Mouse (Mus musculus) heart, adult 18-20 months (tissue): ENCODE results near the gene Chuk. TPM values are rescaled to one million over a fixed set of nuclear protein-coding genes. Genes with fewer than 3 reads are reported as not detected.
"Not testable (repeated sequence)": the region's sequence is repeated elsewhere in the genome, so short reads cannot be mapped to it uniquely, and the experiment has no call there.

ENCODE experiments used
- DNase-seq, 2 experiments: peaks; one replicate each; pipeline ENCODE4 v3.0.0; 2021 to 2022; ENCODE audit warnings: mixed read lengths in 1 of 2
- long read RNA-seq, 2 experiments: library from polyadenylated mRNA; stranded (forward); transcript quantifications; one replicate each; pipeline ENCODE4 v2.0.0; 2021
- total RNA-seq, 2 experiments: library from RNA; stranded (reverse); gene quantifications; 2 replicates each; pipeline ENCODE4 v1.2.3; 2021

Gene Chuk
- 10 to 100 TPM; 25.8 to 28.0 TPM for total RNA-seq
- long read RNA-seq, experiment 1, transcript Chuk-201 (21 exons, 3,502 nt) = major isoform, 5 of 8 reads
- long read RNA-seq, experiment 1, partial matches to known transcripts = 1 of 8 reads
- long read RNA-seq, experiment 1, other reads (novel, unspliced or antisense) = 0 of 8 reads
- long read RNA-seq, experiment 2, partial matches to known transcripts = 1 of 6 reads
- long read RNA-seq, experiment 2, other reads (novel, unspliced or antisense) = 1 of 6 reads

DNA sequence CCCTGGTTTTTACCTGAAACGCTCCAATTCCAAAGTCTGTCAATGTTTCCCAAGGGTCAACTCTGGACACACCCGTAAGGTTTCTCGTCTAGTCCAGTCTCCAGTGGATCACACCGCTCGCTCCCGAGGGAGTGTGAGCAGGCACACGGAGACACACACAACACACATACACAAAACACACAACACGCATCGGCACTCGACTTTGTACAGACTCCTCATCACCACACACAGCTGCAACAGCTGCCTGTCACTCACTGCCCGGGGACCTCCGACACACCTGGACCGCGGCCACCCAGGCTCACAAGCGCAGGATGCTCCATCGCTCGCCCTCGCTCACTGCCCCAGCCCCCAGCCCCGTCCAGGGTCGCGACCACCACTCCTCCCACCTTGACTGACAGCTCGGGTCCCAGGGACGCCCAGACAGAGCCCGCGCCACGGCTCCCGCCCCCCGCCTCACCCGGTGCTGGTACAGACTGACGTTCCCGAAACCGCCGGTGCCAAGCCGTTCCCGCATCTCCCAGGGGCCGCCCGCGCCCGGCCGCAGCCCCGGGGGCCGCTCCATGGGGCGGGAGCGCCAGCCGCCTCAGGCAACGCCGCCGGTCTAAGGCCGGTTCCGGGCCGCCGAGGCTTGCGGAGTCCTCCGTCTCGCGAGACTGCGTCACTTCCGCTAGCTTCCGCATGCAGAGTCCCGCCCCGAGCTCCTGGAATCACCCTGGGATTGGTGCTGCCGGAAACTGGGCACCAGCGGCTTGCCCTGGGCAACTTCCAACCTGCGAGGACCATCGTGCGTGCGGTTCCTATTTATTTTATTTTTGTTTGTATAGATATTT is at the start of gene Chuk:
TSS of gene Chuk (minus strand) at position 650 of the 830 bp plus-strand sequence.
- DNase-seq = peak; percentile 97 to 98

DNA sequence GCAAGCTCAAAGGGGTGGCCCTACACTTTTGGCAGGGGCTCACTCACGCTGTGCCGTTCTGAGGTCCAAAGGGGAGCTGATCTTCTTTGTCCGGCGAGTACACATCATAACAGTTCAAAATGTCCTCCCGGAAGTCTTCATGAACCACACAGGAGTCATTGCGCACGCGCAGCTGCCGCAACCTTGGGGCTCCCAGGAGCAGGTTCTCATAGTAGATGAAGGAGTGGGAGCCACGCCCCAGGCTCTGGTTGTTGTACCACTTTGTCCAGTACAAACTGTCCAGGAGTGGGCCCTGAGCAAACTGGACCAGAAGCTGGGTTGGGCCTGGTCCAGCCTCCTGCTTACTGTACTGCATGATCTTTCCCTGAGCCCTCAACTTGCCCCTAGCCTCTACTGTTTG is 49.7 kb upstream of the Chuk start:
- no peak for DNase-seq

DNA sequence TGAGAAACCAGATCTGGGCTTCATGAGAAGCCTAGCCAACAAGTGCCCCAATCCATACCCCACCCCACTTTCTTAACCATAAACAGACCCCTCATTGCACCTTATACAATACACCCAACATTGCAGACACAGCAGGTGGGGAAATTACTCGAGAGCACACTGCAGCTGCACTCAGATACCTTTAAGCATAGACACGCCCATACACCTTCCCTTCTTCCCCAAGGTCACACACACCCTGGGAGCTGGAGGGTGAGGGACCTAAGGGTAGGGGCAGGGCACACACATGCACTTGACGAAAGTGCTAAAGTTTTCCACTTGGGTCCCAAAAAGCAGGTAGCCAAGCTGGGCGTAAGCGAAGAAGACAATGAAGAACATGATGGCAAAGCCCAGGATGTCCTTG is 46.5 kb upstream of the Chuk start:
- no peak for DNase-seq

DNA sequence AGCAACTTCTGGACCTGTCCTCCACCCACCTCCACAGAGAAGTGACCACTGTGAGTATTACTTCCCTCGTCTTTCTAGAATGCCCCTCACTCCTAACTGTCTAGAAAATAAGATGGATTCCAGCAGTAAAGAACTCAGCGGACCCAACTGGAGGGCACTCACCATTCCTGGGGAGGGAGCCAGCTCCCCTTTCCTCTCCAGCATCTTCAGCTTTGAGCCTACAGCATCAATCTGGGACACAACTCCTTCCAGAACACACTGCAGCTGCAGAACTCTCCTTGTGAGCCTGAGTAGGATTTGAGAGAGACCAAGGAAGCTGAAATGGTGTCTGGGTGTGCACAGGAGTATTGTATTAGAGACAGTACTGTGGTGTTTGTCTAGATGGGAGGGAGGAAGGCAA is 41.7 kb upstream of the Chuk start:
- DNase-seq = no peak

DNA sequence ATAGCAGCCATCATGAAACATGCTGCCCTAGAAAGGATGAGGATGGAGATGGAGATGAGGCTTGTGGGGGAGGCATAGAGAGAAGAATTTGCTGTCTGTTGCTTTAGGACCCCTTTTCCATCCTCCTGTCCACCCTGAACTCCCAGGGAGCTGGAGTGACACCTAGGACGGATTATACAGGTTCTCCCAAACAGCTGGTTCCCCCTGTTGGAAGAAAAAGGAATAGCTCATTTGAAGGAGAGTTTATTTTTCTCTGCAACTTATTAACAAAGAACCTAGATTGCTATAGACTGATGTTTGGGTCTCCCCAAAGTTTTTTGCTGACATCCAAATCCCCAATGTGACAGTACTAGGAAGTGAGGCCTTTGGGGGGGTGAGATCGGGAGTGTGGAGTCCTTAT is 41.1 kb upstream of the Chuk start:
- no peak for DNase-seq

DNA sequence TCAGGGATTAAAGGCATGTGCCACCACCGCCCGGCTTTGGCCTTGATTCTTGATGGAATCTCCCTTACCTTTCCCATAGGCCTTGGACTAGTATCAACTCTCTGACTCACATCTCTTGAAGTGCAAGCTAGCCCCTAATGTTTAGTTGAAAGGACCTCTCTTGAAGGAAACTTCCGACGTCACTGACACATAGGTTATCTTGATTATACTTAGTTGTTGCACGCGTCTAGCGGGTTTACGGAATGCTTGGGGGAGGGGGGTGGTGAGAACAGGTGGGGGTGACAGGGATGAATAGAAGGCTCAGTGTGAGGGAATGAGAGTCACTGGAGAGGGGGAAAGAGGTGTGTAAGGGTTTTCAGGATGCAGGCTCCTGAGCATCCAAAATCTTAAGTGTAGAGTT is 39.7 kb upstream of the Chuk start:
- DNase-seq = no peak

DNA sequence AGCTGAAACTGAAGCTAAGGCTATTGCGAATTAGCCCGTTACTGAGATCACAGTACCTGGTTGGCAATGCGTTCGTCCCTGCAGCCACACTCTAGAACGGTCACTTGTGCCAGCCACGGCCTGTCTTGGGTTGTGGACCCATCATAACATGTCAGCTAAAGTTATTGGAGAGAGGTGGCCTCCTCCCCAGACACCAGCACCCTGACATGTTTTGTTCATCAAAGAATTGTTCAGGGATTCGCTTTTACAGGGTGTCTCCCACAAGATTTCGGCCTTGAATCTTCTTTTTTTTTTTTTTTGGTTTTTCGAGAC is 39.2 kb upstream of the Chuk start:
- DNase-seq = no peak

DNA sequence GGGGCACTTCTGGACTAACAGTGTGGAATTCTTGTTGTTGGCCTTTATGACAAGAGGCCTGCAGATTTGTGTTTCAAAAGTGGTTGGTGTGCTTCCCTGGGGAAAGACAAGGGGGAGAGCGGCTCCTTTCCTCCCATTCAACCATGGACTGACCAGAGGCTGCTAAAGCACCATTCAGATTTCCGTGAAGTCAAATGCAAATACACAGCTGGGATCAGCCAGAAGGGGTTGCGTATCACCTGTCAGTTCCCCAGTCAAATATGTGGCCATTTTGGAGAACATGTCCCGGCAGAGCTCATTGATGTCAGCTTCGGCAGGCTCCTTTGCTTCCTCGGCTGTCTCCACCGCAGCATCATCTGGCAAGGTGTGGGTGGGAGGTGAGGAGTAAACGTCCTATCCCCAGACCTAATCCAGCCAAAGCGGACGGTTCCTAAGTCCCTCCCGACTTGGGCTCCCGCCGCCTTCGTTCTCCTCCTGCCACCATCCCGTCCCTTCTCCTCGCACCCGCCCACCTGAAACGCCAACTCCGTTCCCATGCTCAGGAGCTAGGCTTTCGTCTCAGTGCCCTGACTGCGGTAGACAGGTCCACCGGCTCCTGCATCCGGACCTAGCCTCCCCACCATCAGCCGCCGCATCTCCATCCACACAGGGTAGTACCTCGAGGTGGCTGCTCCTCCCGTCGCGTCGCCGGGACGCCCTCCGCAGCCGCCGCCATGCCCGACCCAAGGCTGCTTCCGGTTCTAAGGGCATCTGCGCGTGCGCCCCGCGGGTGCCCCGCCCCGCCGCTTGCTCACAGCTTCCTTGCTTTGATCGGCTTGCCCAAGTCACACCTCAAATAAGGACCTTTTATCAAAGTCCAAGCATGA is 38.7 kb upstream of the Chuk start, which contains the start of gene Bloc1s2:
TSS of gene Bloc1s2 (minus strand) at position 745 of the 866 bp plus-strand sequence.
- peak; percentile 92 to 93 for DNase-seq

DNA sequence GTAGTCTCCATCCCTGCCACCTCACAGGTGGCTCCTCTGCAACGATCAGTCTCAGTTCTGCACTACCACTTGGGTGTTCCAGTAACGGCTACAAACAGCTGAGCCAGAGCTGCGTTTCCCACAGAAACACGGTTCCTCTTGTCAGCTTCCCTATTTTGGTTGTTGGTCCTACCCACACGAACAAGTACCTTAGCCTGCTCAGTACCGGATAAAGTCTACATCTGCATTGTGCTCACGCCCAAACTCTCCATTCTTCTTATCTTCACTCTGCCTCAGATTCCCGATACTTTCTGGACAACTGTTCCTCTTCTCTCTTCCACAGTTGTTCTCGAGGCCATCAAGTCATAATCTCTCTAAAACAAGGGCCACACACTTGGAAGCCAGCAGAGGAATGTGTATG is 37.1 kb upstream of the Chuk start:
- DNase-seq = peak in 1 of 2 experiments; percentile 18

DNA sequence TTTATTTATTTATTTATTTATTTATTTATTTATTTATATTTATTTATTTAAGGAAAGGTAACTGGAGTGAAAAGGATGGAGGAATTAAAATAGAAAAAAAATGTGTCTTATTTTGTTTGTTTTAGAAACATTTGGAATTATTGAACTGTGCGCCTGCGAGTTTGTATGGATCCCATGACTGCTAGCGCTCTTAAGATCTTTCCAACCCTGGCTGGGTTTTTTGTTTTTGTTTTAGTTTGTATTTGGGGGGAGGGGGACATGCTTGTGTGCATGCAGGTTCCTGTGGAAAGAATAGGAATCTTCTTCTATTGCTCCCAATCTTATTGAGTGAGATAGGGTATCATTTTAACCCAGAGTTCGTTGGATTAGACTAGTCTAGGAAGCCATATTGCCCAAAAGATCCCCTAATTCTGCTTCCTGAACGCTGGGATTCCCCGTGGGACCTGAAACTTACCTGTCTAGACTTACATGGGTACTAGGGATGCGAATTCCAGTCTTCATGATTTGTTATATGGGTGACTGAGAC is 28.7 kb upstream of the Chuk start:
- peak in 1 of 2 experiments; percentile 22 for DNase-seq

DNA sequence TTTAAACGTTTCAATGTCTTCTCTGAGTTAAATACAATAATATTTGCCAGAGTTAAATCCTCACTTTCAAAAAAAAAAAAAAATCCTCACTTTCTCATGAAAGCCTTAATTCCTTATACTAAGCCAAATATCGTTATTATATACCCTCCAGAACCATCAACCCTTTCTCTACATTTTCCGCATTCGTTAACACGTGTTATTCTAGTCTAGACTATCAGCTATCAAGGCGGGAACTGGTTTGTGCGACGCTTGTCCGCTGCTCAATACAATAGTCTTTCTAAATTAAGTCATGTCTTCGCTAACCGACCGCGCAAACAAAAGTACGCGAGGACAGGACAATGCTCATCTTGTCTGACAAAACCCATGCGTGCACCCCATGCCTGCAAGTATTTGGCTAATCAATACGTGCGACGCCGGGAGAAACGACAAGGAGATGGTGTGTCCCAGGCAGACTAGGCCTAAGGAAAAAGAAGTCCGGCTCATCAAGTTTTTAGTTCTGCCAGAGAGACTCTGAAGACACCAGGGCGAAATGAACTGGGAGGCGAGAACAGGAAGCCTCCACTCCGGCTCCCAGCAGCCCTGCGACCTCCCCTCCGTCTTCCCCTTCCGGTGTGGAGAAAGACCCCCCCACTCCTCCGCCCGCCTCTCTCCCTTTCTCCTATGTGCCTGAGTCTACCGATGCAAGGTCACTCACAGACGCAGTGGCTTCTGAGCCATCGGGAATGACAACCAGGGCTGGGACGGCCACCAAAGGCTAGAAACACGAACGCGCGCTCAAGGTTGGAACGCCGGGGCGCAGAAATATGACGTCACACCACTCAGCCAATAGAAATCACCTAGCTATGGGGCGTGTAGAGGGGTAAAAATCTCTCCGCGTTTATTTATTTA is 28.0 kb upstream of the Chuk start, which contains the start of gene Cwf19l1:
TSS of gene Cwf19l1 (minus strand) at position 805 of the 888 bp plus-strand sequence.
- DNase-seq = peak; percentile 89 to 92

DNA sequence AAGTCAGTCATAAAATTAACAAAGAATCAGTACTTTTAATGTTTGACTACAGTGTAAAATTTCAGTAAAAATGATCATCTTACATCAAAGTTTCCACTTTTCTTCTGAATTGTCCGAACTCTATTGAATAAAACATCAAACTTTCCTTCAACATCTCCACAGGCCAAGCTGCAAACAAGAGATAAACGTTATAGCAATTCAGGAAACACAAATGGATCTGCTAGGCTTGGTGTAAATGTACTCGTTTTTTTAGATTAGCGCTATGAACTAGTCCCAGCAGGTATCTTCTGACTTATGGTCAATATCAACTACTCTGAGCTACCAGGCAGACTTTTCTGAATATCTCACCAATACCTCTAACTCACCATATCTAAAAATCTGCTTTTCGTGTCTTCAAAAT is 25.6 kb upstream of the Chuk start:
- no peak for DNase-seq

DNA sequence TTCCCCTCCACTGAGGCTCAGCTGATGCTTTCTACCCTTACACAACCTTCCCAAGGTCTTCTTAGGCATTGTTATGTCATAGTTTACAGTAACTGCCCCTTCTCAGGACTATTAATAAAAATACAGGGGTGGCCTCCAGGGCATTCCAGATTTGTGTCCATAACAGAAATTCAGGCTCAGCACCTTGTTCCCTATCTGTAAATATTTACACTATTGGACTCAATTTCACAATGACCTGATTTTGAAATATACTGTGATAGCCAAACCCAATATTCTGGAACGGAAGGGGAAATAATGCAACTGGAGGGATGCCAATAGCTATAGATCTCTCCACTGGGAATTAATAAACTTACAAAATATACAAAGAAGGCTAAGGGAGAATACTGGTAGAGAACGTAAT is 21.3 kb upstream of the Chuk start:
- DNase-seq = no peak

DNA sequence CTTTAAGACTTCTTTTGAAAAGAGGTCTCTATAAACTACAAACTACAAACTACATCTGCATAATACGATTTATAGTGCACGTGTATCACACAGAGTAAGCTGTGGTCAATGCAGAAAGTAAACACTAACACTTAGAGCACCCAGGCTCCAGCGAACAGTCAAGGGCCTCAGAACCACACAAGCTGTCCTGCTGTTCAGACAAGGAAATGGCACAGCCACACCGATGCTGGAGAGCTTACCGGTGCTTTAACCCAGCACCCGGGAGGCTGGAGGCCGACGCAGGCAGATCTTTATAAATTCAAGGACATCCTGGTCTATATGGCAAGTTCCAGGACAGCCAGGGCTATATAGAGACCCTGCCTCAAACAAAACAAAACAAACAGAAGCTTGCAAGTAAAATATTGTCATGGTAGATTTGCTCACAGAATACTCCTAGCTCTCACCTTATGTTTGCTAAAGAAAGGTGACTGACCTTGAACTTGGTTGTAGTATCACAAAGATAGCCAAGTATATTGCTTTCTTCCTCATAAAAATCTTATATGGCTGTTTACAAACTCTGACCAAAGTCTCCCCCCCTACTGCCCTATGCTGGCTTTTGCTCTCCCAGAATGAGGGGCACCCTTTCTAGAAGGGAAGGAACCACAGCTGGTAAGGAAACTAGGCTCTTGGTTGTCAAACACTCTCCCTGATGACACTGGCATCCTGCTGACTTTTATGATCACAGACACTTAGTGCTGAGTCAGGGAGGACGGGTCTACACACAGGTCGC is 20.6 kb upstream of the Chuk start:
- no peak for DNase-seq

DNA sequence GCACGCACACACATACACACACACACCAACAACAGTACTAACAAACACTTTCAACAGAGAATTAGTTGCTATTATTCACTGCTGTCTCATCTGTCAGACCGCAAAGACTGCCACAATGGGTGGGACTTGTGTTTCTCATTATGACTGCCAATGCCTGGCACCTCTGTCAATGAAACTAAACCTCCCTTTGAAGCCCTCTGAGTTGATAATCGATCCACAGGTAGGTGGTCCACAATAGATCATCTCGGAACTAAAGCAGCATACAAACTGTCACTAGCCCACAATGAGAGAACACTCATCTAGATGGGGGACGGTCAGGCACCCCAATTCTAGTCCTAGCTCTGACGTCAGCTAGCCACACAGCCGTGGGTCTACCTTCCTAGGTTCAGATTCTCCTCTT is 13.9 kb upstream of the Chuk start:
- no peak for DNase-seq

DNA sequence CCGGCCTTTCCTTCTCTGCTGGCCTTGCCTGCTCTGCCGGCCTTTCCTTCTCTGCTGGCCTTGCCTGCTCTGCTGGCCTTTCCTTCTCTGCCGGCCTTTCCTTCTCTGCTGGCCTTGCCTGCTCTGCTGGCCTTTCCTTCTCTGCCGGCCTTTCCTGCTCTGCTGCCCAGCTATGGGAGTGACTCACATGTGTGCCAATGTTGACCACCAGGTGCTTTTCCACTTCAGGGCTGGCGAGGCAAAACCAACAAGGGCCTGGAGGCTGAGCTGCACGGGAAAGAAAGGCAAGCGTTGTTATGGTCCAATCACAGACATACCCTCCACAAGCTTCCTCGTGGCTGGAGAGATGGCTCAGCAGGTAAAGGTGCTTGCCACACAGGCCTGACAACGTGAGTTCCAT is 13.4 kb upstream of the Chuk start:
- not testable (repeated sequence) for DNase-seq

DNA sequence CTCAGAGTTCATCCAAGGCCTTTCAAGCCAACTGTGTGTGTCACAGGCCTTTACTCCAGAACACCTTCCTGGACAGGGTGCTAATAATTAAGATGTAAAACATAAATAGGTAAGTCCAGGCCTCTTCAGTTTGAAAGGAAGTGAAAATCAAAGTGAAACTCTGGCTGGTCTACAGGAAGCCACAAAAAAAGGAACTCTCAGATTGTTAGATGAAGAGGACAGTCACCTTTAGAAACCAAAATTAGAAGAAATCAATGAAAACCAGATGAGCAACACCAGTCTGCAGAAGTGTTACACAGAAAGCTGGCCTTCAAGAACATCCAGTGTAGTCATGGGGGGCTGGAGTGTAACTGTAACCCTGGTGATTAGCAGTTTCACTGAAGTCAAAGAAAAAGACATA is 10.5 kb upstream of the Chuk start:
- DNase-seq = no peak

DNA sequence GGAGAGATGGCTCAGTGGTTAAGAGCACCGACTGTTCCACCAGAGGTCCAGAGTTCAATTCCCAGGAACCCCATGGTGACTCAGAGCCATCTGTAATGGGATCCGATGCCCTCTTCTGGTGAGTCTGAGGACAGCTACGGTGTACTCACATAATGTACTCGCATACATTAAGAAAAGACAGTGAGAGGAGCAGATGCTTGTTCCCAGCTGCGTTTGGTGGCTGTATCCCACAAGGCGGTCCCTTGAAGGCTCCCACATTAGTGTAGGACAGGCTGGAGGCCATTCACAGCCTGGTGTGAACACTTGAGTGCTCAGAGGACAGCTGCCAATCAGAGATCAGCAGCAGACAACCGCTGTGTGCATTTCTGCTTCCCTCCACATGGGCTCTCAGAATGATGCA is 4.4 kb upstream of the Chuk start:
- DNase-seq = no peak

DNA sequence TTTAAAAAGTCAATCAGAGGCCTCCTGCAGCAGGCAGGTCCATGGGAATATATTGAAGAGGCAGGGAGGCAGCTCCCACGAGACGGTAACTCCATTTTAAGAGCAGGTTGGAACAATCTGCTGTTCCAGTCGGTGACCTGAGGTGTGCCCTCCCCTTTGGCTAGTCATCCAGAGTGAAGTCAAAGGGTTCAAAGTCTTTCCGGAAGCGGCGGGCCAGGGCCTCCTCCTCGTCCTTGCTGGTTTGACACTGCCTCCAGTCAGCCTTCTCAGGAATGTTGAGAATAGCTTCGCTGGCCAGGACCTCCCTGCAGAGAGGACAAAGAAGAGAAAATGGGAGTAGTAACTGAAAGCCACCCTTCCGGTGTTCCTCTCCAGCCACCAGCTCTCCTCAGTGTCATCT is 3.1 kb upstream of the Chuk start:
- DNase-seq = no peak

DNA sequence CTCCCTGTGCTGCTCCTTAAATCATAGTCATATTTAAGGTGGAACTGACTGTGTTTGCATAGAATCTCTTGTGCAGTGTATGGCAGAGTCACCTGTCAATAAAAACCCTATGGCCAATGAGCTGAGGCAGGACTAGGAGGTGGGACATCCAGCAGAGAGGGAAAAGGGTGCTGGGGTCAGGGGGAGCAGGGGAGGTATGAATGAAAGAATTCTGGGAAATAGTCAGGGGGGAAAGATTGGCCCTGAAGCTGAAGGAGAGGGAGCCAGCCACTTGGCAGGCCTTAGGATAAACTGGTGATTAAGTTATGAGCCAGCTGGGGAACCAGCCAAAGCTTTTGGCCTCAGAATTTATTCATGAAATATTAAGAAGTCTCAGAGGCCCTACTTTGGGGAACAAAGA is 1.7 kb upstream of the Chuk start:
- DNase-seq = peak in 1 of 2 experiments; percentile 14
